Mouse (Mus musculus) thymus, adult 18-20 months (tissue): ENCODE data around the gene Sltm.
"Not testable (repeated sequence)": the region's sequence is repeated elsewhere in the genome, so short reads cannot be mapped to it uniquely, and the experiment has no call there.

Experiments
- DNase-seq, 2 experiments: peaks; one replicate each; pipeline ENCODE4 v3.0.0; 2022; ENCODE audit warnings: mixed read lengths in 2 of 2

Sltm gene

GRCm38 (mm10) chr9:70542305-70543041, at the start of gene Sltm:
TSS of gene Sltm (plus strand) at chr9:70542754.
- DNase-seq, result peak; percentile 97 to 98

DNA sequence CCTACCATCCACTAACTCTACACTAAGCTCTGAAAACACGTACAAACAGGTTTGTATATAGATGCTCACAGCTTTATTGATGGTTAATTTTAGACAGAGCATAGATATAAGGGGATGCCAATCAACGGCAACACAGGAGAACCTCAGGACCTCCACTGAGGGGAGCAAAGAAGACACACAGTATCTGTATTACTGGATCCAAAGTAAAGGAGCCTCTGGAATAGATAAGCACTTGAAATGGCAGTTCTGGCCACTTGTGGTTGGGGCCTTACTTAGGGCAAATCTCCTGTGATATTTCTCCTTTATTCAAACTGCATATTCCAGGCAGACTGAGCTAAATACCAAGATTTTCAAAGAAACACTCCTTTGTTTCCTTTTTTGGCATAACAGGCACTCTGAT, 49.5 kb upstream of the Sltm start:
- no peak for DNase-seq

DNA sequence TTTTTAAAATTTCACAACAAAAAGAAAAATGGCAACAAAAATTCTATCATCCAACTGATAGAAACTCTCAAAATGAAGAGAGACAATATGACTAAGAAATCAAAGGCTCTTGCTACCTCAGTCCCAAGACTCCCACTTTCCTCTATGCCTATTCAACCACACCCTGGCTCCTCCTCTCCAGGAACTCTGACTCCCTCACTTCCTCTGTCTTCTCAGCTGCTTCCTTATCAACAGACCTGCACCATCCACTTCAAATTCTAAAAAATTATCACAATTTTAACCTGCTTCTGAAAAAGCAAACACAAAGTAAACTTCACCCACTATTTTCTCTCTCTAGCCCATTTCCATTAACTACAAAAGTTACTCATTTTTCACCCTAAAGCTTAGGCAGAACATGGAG, 45.6 kb upstream of the Sltm start:
- DNase-seq, result no peak

GRCm38 (mm10) chr9:70502284-70503014, 40.1 kb upstream of the Sltm start:
- no peak for DNase-seq

DNA sequence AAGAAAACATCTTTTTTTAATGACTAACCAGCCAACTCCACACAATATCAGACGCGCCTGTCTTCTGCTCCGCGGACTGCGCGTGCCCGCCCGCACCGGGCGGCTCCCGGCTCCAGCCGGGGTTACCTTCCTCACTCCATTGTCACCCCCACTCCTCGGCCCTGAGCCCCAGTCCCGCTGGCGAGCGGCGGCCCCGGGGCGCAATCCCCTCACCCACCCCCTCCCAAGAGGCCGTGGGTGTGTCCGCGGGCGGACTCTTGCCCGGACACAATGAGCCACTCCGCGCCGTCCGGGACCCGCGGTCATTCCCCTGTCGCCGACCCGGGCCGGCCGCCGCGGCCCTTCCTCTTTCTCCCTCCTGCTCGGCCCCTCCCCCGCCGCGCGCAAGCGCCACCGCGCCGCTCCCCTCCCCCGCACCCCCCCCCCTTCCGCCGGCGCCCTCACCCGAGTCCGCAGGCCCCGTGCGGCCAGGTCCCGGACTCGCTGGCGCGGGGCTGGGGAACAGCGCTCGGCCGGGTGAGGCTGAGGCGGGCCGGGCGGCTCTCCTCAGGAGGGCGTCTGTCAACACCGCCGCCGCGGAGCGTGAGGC, 39.4 kb upstream of the Sltm start:
- peak; percentile 52 to 56 for DNase-seq

DNA sequence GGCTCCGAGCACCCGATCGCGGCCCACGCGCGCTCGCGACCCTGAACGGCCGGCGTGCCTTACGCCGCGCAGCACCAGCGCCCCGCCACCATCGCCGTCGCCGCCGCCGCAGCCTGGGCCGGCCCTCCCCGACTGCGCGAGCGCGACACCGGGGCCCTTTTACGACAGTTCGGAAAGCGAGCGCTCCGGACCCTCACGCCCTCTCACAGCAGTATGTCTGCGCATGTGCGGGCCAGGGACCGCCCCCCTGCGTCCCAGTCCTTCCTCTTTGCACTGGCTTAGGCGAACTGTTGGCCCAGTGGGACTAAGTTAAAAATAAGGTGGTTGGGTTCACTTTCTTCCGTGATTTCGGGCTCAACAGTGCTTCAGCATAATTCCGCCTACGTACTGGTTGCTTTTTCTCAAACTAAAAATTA, 38.9 kb upstream of the Sltm start, which contains the start of gene Rnf111:
Gene Rnf111 (minus strand): TSS at position 100 of the 416 bp plus-strand sequence.
- DNase-seq, result peak; percentile 94 to 95

DNA sequence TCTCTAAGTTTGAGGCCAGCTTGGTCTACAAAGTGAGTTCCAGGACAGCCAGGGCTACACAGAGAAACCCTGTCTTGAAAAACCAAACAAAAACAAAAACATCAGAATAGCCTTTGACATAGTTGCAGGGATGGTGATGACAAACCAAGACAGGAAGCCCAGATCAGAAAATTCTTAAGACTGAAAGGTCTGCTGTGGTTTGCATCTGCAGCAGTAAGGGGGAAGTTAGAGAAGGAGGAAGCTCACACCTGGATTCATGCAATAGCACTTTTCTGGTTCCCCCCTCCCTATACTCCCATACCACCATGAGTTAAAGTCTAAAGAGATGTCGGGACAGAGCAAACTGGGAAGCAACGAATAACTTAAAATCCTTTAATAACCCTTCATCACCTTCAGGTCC, 36.4 kb upstream of the Sltm start:
- DNase-seq, result peak in 1 of 2 experiments; percentile 19

- no peak for DNase-seq
These were observed 35.8 kb upstream of the Sltm start for GRCm38 (mm10) chr9:70506787-70507186.

- DNase-seq, result no peak
These were observed 32.5 kb upstream of the Sltm start for GRCm38 (mm10) chr9:70509906-70510525.

- DNase-seq, result no peak
These were observed 31.5 kb upstream of the Sltm start for GRCm38 (mm10) chr9:70510998-70511583.

DNA sequence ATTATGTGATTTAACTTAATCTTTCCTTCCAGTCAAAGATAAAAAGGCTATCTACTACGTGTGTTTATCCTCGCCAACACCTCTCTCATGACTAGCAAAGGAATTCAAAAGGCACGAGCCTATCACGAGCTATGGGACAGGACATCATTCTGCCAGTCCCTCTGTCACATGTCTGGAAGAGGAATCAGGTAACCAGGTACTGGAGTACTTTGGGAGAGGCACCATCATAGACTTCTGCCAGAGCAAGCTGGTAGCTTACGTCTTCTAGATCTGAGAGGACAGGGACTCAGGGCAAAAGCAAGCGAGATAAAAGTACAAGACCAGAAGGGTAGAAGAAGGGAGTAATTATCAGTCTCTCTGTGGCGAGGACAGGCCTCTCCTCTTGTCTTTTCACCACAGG, 30.9 kb upstream of the Sltm start:
- DNase-seq, result no peak

DNA sequence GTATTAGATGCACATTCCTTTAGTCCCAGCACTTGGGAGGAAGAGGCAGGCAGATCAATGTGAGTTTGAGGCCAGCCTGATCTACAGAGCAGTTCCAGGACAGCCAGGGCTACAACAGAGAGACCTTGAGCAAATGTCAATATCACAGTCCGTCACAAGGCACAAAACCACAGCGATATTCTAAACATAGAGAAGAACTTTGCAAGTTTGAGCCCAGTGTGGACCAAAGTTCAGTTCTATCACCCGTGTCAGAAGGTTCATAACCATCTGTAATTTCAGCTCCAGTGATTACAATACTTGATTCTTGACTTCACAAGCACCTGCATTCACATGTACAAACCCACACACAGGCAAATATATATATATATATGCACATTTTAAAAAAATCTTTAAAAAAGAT, 21.9 kb upstream of the Sltm start:
- DNase-seq, result no peak

- no peak for DNase-seq
These were observed 18.7 kb upstream of the Sltm start for GRCm38 (mm10) chr9:70523813-70524212.

DNA sequence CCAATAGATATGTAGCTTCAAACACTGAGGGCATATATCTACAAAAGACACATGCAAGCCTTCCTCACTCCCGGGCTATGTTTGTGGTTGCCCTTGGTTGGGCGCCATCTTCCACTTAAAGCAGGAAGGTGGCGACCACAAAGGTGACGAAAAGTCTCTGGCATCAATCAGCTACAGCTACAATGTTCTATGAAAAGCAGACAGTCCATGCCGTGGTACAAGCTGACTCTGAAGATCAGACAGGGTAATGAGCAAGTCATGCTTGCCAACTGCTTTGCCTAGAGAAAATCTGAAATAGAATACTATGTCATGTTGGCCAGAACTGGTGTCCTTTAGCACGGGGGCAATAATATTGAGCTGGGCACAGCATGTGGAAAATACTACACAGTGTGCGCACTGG, 18.2 kb upstream of the Sltm start:
- no peak for DNase-seq

GRCm38 (mm10) chr9:70533328-70533727, 9.2 kb upstream of the Sltm start:
- DNase-seq, result no peak

DNA sequence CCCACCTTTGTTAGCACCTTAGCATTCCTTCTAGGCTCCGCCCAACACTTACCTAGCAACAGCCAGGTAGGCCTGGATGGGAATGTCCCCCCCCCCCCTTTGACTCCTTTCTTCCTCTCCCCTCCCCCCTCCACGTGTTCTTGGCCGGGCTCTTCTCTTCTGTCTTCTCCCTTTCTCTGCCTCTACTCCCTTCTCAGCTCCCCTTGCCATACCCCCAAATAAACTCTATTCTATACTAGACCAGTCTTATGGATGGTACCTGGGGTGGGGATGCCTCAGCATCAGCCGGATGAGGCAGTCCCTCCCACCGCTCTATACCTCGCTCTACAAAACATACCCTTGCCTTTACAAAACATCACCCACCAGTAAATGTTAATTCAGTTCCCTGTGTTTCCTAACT, 970 bp upstream of the Sltm start:
- DNase-seq, result no peak

GRCm38 (mm10) chr9:70543048-70543880, 710 bp downstream of the Sltm start:
- peak in 1 of 2 experiments; percentile 54 for DNase-seq

GRCm38 (mm10) chr9:70543985-70544384, 1.4 kb downstream of the Sltm start:
- no peak for DNase-seq

GRCm38 (mm10) chr9:70544831-70545230, 2.3 kb downstream of the Sltm start:
- DNase-seq, result no peak

DNA sequence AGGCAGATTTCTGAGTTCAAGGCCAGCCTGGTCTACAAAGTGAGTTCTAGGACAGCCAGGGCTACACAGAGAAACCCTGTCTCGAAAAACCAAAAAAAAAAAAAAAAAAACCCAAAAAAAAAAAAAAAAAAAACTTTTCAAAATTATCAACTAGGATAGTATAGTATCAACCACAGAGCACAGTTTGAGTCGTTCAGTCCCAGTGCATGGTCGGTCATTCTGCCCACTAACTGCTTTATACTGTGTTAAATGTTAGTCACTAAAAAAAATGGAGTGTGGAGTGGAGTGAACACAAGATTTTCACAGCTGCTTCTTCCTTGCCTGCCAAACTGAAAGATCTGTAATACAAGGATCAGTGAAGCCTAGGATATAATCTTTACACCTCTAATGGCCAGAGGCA, 4.0 kb downstream of the Sltm start:
- DNase-seq, result not testable (repeated sequence)

DNA sequence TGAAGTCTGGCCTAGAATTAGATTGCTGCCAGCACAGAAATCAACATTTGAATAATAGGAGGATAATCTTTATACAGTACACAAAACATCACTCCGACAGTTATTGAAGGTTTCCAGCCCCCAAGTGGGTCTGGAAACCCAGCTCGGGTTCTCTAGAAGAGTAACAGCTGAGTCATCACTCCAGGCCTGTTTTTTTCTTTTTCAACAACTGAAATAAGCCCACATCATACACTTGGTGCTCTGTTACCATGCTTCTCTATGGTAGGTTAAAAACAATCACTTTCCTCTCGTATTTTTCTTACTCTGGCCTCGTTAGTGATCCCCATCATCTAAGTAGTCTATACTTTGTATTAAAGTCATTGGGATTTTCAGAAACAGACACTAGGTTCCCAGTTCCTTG, 5.8 kb downstream of the Sltm start:
- no peak for DNase-seq

DNA sequence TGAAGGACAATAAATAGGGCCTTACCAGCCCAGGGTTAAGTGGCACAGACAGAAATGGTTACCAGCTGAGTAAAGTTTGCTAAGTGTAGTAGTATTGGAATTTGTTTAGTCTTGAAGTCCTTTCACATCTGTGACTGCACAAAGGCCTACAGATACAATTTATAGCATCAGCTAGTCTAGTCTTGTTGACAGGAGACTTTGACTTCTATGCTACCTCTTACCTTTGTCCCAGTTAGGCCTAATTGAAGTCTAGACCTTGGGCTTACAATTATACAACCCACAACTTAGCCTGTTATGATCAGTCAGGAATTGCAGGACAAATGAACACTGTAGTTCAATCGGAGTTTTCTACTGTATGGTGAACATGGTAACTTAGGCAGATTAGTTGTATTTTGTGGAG, 9.0 kb downstream of the Sltm start:
- no peak for DNase-seq
